Mouse (Mus musculus) retina, adult 2 months (tissue): ENCODE measurements at regions not wholly inside any gene's neighbourhood (a gene's known extent, or its start where the extent isn't known, plus 50 kb on each side); places are given as distances from the start of the nearest gene placed in this dataset.

Experiments
- DNase-seq: peaks from one replicate; pipeline ENCODE4 v3.0.0-alpha.2; 2012; ENCODE audit warnings: low read depth, low spot score

DNA sequence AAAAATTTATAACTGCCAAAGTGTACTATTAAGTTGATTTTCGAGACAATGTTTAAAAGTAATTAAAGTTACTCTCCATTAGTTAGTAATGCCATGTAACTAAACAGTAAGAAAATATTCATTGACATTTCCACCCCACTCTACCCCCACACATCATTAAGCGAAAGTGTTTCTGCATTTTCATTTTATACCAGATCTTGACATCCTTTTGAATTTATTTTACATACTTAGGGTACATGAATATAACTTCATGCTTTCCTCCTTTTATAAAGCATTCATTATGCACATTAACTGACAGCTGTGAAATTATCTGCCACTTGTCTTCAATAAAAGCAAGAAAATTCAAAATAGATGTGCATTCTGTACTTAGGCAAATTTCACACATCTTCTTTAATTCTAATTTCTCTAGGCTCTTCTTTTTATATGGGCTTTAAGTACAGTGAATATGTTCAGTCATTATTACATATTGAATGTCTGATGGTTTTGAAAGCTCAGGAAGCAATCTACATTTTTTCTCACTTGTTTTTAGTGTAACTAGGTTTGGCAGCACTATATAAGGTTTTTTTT lies 526.5 kb downstream of the Epha5 start:
- no peak for DNase-seq

DNA sequence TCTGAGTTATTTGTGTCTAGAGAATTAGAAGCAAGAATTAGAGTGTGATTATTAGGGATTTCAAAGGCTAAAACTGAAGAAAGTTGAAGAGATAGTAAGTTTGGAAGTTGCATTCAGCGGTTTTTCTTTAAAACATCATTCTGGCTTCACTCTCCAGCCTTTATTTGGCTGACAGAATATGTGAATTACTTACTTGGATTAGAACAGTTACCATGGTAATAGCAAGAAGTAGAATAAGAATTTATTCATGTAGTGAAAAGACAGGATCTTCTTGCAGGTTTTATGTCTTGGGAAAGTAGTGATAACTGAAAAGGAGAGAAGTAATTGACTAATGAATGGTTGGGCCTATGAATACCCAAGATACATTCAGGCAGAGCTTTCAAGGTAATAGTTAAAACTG lies 517.1 kb upstream of the Tecrl start:
- no peak for DNase-seq

DNA sequence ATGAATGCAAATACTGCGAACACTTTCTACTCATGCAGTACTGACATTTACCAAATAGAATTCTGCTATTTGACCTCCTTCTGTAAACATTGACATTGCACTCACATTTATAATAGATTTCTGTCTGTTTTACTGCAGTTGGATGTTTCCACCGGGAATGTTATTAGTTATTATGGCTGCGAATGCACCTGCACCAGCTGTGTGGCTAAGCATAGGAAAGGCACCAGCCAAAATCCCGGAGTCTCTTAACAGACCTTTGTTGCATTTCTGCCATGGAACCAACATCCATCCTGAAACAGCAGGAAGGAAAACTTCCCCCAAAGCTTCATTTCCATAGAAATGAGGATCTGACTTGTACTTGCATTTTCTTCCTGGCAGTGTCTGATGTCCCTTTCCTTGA lies 513.4 kb upstream of the Tecrl start:
- DNase-seq = no peak

DNA sequence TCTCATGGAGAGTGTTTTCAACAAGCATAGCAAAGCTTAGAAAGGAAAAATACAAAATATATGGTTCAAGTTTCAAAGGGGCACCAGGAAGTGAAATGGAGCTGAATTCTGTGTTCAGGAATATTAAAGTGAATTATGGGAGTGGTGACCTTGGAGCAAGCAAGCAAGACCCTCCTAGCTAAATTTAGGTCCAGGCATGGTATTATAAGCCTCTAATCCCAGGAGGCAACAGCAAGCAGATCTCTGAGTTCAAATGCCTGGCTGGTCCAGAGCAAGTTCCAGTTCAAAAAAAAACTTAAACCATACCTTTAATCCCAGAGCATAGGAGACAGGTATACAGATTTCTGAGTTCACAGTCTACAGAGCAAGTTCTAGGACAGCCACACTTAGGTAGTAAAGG lies 506.7 kb upstream of the Tecrl start:
- no peak for DNase-seq

DNA sequence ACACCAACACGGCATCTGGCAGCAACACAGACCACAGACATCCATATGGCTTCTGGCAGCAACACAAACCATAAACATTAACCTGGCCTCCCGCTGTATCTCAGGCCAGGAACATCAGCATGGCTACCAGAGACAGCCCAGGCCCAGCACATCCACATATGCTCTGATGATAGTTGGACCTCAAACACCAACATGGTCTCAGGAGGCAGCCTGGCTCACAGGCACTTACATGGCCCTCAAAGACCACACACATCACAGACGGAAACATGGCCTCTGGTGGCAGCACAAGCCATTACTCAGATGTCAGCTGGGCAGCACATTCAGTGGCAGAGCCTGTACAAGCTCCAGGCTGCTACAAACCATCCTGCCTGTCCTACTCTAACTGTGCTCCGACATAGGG lies 497.0 kb upstream of the Tecrl start:
- DNase-seq = no peak

DNA sequence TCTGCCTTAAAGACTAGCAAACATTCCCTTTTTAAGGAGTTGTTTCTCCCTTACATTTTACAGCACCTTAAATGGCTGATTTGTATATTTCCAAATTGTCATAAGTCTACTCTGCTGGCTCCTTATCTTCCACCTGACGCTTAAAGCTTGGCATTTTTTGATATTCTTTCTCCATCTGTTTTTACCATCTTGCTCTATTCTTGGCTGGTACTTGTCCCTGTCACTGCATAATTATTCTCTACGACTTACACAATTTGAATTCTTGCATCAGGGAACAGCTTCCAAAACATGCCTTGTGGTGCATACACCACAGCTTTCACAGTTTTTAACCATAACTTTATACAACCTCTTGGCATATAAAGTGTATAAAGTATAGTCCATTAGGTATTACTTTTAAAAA lies 471.6 kb upstream of the Tecrl start:
- no peak for DNase-seq

DNA sequence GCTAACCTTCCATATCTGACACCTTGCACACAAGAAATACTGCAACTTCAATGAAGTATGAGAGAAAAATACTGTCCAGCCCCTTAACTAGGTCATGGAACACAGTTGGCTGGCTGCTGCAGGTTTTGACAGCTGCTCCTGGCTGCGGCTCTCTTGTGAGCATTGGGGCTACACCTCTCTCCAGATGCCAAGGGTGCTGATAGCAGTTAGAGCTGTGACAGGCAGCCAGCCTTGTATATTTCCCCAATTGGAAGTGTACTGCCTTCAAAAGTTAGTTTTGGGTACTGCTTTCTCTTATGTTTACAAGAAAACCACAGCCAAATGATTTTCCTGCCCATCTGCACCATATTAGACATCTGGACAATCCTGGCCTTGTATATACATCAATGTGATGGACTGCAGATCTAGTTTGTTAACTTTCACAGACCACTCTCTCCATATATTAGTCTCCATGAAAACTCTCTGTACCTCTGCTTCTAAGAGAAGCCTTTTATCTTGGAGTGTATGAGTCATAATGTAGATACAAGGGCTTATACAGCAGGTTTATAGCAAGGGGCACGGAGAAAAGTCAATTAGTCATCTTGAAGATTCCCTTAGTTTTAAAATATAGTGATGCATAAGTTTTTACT lies 470.0 kb upstream of the Tecrl start:
- peak; percentile 1 for DNase-seq

DNA sequence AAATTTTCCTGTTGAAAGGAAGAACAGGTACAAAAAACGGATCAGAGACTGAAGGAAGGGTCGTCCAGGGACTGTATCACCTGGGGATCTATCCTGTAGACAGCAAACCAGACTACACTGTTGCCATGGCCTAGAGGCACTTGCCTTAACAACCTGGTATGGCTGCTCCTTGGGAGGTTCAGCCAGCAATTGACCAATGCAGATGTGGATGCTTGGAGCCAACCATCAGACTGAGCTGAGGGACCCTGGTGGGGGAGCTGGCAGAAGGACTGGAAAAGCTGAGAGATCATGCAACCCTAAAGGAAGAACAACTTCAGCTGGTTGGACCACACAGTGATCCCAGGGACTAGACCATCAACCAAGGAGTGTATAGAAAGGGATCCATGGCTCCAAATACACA lies 456.3 kb upstream of the Tecrl start:
- DNase-seq = no peak

DNA sequence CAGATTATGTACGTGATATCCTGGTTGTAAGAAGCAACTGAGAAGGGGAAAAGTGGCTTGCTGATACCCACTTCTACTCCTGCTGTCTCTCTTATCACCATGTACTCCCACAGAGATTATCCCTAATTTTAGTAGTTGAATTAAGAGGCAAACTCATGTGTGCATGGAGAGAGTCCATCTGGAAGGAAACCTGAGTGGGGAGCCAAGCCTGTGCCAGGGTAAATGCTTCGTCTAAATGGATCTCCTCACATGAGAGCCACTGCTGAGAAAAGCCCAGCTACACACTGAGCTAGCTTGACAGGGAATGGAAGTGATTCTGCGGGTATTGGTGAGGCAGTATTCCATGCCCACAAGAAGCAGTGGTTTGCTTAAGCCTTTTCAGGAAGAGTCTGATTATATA lies 445.0 kb upstream of the Tecrl start:
- no peak for DNase-seq

DNA sequence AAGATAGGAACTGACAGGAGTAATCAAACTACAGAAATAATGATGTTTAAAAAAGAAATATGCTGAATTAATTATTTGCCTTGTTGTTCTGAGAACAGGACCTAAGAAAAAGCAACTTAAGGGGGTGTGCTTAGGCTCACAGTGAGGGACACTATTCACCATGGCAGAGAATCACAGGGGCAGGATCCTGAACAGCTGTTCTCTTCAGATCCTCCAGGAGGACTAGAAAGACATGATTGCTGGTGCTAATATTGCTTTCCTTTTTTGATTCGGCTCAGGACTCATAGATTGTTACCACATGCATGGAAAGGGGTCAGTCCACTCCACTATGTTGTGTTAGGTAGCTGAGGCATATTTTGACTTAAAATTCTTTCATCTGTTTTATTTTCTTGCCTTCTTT lies 425.4 kb upstream of the Tecrl start:
- DNase-seq = no peak

DNA sequence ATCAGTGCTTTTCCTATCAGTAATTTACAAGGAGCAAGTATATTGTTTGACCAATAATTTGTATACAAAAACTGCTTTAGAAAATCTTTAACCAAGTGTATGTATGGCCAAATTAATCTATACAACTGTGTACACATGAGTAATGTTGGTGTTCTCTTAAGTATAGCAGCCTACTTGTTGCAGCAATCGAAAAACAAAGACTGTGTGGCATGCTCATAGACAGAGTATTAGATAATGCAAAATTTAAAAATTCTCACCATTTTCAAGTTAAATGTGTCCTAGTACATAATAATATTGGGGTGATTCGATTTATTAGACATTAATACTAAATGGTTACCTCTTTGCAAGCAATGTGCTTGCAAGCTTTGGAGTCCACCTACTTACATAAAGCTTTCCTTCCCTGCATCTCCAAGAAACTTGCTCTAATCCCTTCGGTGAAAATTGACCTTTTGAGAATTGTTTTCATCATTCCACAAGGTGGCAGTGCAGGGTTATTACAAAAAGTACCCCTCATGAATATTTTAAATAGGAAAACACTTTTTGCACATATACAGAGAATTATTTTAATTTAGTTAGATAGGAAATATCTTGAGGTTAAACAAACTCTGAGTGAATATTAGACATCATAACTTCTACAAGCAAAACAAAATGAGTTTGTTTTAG lies 423.4 kb upstream of the Tecrl start:
- peak; percentile 16 for DNase-seq

DNA sequence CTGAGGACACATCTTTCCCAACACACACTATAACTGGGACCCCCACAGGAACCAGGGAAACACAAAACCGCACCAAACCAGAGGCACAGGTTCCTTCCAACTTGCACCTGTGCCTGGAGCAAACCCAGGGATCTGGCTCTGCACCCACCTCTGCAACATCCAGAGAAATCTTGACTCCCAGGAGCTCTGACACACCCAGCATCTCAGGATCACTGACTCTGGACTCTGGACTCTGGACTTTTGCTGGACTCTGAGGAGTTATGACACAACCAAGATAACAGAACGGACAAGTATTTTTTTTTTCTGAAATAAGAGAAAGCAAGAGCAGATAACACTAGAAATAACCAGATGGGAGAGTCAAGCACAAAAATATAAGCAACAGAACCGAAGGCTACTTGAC lies 386.9 kb upstream of the Tecrl start:
- DNase-seq = no peak

DNA sequence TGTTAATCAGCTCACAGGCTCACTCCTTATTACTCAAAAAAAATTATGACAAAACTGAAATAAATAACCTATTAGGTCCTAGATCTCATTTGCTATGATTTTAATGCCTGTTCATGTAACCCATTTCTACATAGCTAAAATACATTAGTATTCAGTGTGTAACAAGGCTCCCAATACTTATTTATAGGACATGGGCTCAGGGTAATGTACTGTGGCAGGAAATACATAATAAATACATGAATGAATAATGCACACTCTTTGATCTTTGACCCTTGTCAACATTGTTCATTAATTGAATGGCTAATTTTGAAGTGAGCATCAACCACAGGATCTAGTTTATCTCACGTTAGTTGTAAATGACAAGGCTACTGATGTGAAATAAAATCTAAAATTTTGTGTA lies 340.4 kb upstream of the Tecrl start:
- DNase-seq = no peak

DNA sequence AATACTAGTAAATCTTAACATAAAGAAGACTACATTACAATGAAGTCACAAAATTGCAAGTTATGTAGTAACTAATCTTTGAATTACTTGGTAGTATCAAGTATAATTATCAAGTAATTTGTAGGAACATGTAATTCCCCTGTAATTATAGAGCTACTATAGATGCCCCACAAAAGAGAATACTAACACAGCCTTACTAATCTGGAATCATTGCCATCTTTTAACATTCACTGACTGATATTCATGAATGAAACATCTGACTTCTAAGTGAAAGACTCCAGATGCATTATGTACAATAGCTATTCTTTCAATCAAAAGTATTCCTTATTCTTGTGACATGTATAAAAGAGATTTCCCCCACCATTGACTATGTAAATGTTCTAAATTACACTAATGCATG lies 337.3 kb upstream of the Tecrl start:
- DNase-seq = no peak

DNA sequence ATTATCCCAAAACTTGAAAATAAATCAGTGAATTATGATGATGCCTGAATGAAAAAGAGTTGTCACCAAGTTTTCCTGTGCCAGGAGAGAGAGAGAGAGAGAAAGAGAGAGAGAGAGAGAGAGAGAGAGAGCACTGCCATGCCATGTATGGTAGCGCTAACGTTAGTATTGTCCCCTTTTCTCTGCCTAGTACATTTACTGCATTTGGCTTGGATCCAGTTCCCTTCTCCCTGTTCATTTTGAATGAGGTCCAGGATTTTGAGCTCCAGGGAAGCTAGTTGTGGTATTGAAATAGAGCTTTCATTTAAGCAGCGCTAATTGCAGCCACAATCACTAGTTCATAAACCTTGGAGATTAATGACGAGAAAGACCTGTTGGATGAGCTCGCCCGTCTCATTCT lies 323.4 kb upstream of the Tecrl start:
- no peak for DNase-seq

DNA sequence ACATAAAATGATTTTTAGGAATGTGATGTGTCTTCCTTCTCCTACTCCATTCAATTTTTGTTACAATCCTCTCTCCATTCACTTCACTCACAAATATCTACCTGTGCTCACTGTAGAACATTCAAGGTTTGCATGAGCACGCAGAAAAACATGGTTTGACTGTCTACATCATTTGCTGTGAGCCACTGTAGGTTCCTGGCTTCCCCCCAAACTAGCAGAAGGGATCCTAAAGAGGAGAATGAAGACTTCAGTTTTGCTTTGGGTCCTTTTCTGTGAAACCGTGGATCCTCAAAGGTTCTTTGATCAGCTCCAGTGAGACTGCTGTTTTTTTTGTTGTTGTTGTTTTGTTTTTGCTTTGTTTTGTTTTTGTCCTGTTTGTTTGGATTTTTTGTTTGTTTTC lies 304.1 kb upstream of the Tecrl start:
- no peak for DNase-seq

DNA sequence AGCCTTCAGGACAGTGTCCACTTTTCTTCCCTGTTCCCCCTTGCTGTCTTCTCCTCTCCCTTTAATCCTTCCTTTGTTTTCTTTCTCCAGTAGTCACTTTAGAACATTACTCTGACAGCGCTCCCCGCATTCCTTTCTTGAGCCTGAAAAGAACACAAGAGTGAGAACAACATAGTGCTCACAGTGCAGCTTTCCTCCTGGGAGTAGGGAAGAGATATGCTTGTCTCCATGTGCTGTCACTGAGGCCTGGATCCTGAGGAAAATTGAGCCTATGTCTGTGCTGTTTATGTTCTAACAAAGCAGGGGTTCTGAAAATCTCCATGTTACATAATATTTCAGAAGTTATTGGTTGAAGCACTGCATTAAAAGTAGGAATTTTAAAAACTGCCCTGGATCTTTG lies 296.3 kb upstream of the Tecrl start:
- no peak for DNase-seq

DNA sequence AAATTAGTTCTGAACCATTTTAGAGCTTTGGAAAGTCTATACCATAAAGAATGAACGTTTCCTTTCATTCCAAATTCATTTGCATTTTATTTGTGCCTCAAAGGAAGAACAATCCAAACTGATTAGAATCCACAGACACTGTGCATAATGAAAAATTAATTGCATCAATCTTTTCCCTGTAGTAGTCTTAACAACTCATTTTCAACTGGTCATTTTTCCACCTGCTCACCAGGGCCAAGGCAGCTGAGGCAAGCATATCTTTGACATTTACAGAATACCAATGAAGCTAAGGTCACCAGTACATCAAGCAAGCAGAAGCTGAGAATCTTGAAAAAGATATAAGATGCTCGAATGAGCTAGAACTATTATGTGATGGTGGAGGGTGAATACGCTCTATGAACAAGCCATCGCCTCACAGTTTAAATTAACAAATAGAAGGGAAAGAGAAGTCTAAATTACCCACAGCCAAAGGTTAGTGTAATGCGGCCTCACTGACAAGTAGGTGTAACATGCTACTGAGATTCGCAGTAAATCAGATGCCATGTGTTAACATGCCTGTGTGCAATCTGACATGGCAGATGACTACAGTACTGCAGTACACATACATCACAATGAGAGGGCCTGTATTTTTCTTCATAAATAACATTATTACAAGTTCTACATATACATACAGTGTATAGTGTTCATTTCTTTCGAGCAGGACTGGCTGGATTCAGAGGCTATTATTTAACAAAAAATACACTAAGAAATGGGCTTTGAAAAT lies 267.8 kb upstream of the Tecrl start:
- no peak for DNase-seq

DNA sequence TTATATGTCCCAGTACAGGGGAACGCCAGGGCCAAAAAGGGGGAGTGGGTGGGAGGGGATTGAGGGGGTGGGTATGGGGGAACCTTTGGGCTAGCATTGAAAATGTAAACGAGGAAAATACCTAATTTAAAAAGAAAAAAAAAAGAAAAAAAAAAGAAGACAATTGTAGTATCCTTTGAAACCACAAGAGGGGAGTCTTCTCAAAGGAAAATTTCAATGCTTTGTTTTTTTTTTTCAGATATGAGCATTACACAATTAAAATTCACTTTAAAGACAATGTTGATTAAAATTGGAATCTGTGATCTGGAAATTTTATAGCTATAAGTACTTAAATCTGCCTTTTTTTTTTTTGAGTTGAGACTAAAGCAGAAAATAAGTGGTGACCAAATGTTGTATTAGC lies 255.8 kb upstream of the Tecrl start:
- no peak for DNase-seq

DNA sequence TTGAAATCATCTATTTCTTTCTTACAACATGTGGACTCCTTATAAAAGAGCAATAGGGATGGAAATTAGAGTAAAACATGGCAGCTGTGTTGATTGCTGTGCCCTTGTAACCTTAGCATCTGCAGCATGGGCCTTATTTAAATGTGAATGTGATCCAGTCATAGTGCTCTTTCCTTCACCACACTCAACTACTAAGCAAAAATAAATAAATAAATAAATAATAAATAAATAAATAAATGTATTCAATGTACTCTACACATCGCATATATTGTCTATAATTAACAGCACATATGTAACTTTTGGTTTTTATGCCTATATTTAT lies 238.3 kb upstream of the Tecrl start:
- no peak for DNase-seq

DNA sequence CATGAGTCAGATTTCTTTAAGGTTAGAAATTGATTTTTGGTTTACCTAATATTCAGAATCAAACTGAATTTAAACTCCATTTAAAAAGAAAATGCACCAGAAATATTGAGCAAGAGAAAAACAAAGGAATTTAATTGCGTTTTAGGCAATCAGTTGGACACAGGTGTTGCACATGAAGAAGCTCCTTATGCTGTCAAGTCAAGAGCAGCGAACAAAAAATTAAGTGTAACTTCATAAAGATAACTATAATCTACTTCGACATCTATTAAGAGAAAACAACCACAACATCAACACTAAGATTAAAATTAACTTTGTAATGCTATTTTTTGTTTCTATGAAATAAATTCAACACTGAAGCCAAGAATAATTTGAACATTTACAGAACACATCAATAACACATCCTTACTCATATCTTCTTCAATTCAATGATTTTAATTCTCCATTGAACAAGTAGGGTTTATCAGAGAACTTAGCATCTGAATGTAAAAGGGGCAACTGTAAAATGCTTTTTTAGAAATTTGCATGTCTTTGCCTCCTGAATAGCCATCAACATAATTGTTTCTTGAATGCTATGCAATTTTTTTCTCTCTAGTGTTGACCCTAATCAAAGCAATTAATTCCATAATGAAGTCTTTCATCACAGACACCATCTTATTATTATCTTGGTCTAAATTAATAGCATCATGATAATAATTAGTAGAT lies 237.7 kb upstream of the Tecrl start:
- DNase-seq = no peak
